In genomic region chr15:84803685-84804084, GRCm38 (mm10) we compare ENCODE assay signal across 11 mouse cellular contexts. TPM values are rescaled to one million over a fixed set of nuclear protein-coding genes. Genes with fewer than 3 reads are reported as not detected.
A peak's percentile ranks its signal among the peaks of the same experiment; 100 is the strongest.
DNase-seq lines count a peak whose midpoint lies in the region; ATAC-seq and TF ChIP-seq lines count a peak whose summit lies in the region.
"Had no signal": no experiment of that assay in that cellular context is flagged by ENCODE, and none has a peak within 500 bp of the region (broad histone marks: within the 10 kb centered on the region; RNA-seq: fewer than 3 reads in every experiment).

No protein-coding gene starts in this region.

- H3K4me3 ChIP-seq in forebrain, postnatal 0 days (ENCODE audit: low read depth, low read length), result no peak overlapping the region
- H3K4me3 ChIP-seq in forebrain, embryonic 12.5 days (replicated peaks), result no peak overlapping the region
- no peak overlapping the region for H3K4me3 ChIP-seq in bone marrow, adult 2 months (replicated peaks; ENCODE audit: control insufficient read depth, low read depth, low read length)
- H3K4me3 ChIP-seq in embryonic fibroblast, embryonic 13.5 days (ENCODE audit: insufficient read depth, low read length), result no peak overlapping the region
- H3K4me3 ChIP-seq: heart, embryonic 13.5 days; neural tube, embryonic 12.5 days had no signal

- no peak overlapping the region for H3K27ac ChIP-seq in forebrain, postnatal 0 days (ENCODE audit: low read depth, low read length)
- H3K27ac ChIP-seq in forebrain, embryonic 12.5 days, result no peak overlapping the region
- no peak overlapping the region for H3K27ac ChIP-seq in bone marrow, adult 2 months (ENCODE audit: control insufficient read depth, insufficient read depth, low read depth, low read length, poor library complexity)
- no peak overlapping the region for H3K27ac ChIP-seq in embryonic fibroblast, embryonic 13.5 days (ENCODE audit: insufficient read depth, low read length)
- H3K27ac ChIP-seq: heart, embryonic 13.5 days; neural tube, embryonic 12.5 days had no signal

- H3K9me3 ChIP-seq in forebrain, postnatal 0 days (ENCODE audit: low read length), result no peaks in the 10 kb centered on the region
- H3K9me3 ChIP-seq in forebrain, embryonic 12.5 days, result peaks cover 4% of the 10 kb centered on the region; the same call in 1 of the 2 replicates
- H3K9me3 ChIP-seq: heart, embryonic 13.5 days; neural tube, embryonic 12.5 days had no signal

- peak; percentile 54 for DNase-seq in forebrain, postnatal 0 days
- peak; percentile 71 for DNase-seq in B cell, adult 2 months
- DNase-seq in layer of hippocampus, adult 18-20 months (ENCODE audit: low spot score in 2 of 2), result peak; percentile 47 to 80
- peak; percentile 47 for DNase-seq in lung, postnatal 25 days (ENCODE audit: low spot score)
- DNase-seq in splenic B cell, adult 2 months (ENCODE audit: low read depth, low spot score), result peak; percentile 62

- TF ChIP-seq POLR2A in bone marrow, adult 2 months (IDR thresholded peaks at IDR 0.05; ENCODE audit: borderline replicate concordance, control insufficient read depth, low read depth, low read length), result no peak
- no peak for TF ChIP-seq POLR2A in embryonic fibroblast, embryonic 13.5 days (IDR thresholded peaks at IDR 0.05; ENCODE audit: low read depth, low read length)

- H3K4me1 ChIP-seq in forebrain, postnatal 0 days (ENCODE audit: insufficient read depth), result no peaks in the 10 kb centered on the region
- 0 out of 2 replicates have a peak, but pooled peaks cover under 1% of the 10 kb centered on the region for H3K4me1 ChIP-seq in forebrain, embryonic 12.5 days
- no peaks in the 10 kb centered on the region for H3K4me1 ChIP-seq in bone marrow, adult 2 months (ENCODE audit: control insufficient read depth, insufficient read depth, low read length)
- H3K4me1 ChIP-seq in embryonic fibroblast, embryonic 13.5 days (ENCODE audit: control insufficient read depth, insufficient read depth, low read length), result no peaks in the 10 kb centered on the region
- H3K4me1 ChIP-seq: heart, embryonic 13.5 days had no signal

- peak; percentile 75 for TF ChIP-seq CTCF in forebrain, postnatal 0 days (IDR thresholded peaks at IDR 0.05; ENCODE audit: low read depth)
- peak; percentile 60 for TF ChIP-seq CTCF in bone marrow, adult 2 months (IDR thresholded peaks at IDR 0.05; ENCODE audit: control insufficient read depth, insufficient read depth, low read length)
- TF ChIP-seq CTCF in embryonic fibroblast, embryonic 13.5 days (IDR thresholded peaks at IDR 0.05; ENCODE audit: borderline replicate concordance, insufficient read depth, low read length), result peak; percentile 37; the same call in 1 of the 2 replicates

- H3K36me3 ChIP-seq in forebrain, postnatal 0 days (ENCODE audit: insufficient read depth), result peaks cover 10% of the 10 kb centered on the region
- peaks cover 92% of the 10 kb centered on the region for H3K36me3 ChIP-seq in forebrain, embryonic 12.5 days (replicated peaks)
- H3K36me3 ChIP-seq in splenic B cell, adult 2 months (ENCODE audit: control insufficient read depth, insufficient read depth, low read length, poor library complexity, severe bottlenecking), result no peaks in the 10 kb centered on the region
- H3K36me3 ChIP-seq: G1E; heart, embryonic 13.5 days had no signal

- no peak overlapping the region for H3K4me2 ChIP-seq in forebrain, postnatal 0 days (ENCODE audit: low read depth)
- H3K4me2 ChIP-seq in forebrain, embryonic 12.5 days, result no peak overlapping the region
- H3K4me2 ChIP-seq: heart, embryonic 13.5 days; neural tube, embryonic 12.5 days had no signal

- 47% methylated on average over 3 of the region's 3 CpGs for WGBS in forebrain, postnatal 0 days
- WGBS in forebrain, embryonic 12.5 days, result 51% methylated on average over 3 of the region's 3 CpGs
- WGBS in bone marrow, adult 2 months, result 46% methylated on average over 3 of the region's 3 CpGs

- no peaks in the 10 kb centered on the region for H3K27me3 ChIP-seq in forebrain, postnatal 0 days (ENCODE audit: insufficient read depth, low read length)
- no peaks in the 10 kb centered on the region for H3K27me3 ChIP-seq in forebrain, embryonic 12.5 days
- H3K27me3 ChIP-seq in splenic B cell, adult 2 months (ENCODE audit: control insufficient read depth, insufficient read depth, low read length, poor library complexity, severe bottlenecking), result no peaks in the 10 kb centered on the region
- H3K27me3 ChIP-seq: heart, embryonic 13.5 days; neural tube, embryonic 12.5 days had no signal

- no peak overlapping the region for H3K9ac ChIP-seq in forebrain, postnatal 0 days
- H3K9ac ChIP-seq in forebrain, embryonic 12.5 days, result no peak overlapping the region
- H3K9ac ChIP-seq: heart, embryonic 13.5 days; neural tube, embryonic 12.5 days had no signal

- ATAC-seq in forebrain, postnatal 0 days, result no peak
- no peak for ATAC-seq in forebrain, embryonic 12.5 days (ENCODE audit: low FRiP score)

RNA-seq across cellular contexts. Expression of gene Phf21b, which starts 52.2 kb away (rescaled TPM):
- total RNA-seq in forebrain, postnatal 0 days (2014; rRNA removed), result 13.5 and 20.0 TPM in 2 replicates
- polyA plus RNA-seq in forebrain, postnatal 0 days (2015; fragmentation: Nextera tagmentation; extraction: Ambion mirVana), result 2.5 and 2.7 TPM in 2 replicates
- 17.6 and 24.4 TPM in 2 replicates for polyA plus RNA-seq in forebrain, embryonic 12.5 days (2016; fragmentation: Nextera tagmentation; extraction: Ambion mirVana)
- polyA plus RNA-seq in bone marrow, adult 2 months (2011; ENCODE audit: insufficient read depth, insufficient read length, low replicate concordance, missing spikeins), result 9.5 TPM in 1 of 2 replicates, not detected in the other
- polyA plus RNA-seq in embryonic fibroblast, embryonic 13.5 days (2011; ENCODE audit: insufficient read length, low read depth, missing spikeins), result 0.90 TPM in 1 of 2 replicates, not detected in the other
- total RNA-seq in layer of hippocampus, adult 18-20 months (2021), result 10 to 100 TPM in 1 of 2 experiments, 1 to 10 TPM in 1; 9.9 to 11.1 TPM
- polyA plus RNA-seq: G1E had no signal
